Mouse (Mus musculus) gastrocnemius, postnatal 14 days (tissue): ENCODE data around the gene Trp53i13. TPM values are rescaled to one million over a fixed set of nuclear protein-coding genes. Genes with fewer than 3 reads are reported as not detected.

Experiments
- DNase-seq: peaks from one replicate; pipeline ENCODE4 v3.0.0; 2021; ENCODE audit warnings: mixed read lengths
- intact Hi-C: fragments of 180-260 bp; cut with DNase I; formaldehyde crosslinking; loops from one replicate; pipeline ENCODE4 v1.15.1; 2025; ENCODE audit warnings: low total_unique reads
- total RNA-seq, 2 experiments: library from RNA; stranded (reverse); gene quantifications; 2 replicates each; pipeline ENCODE4 v1.2.3; 2021

Gene Trp53i13
- total RNA-seq, 2 experiments from 2014 or later: 6.0 to 6.3 TPM

DNA sequence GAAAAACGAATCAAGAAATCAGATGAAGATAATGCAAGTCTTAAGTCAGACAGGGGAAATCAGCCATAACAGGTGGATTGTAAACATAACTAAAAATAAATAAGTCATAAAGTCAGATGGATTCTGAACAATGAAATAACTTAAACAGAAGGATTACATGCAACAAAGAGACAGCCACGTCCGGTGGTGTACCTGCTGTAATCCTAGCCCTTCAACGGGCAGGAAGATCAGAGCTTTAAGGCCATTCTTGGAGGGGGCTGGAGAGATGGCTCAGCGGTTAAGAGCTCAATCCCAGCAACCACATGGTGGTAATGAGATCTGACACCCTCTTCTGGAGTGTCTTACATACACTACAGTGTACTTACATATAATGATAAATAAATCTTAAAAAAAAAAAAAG lies 4.4 kb downstream of the Trp53i13 start:
- DNase-seq: no peak
- intact Hi-C loops: no loop called here

- DNase-seq: peak; percentile 87
- intact Hi-C loops: loop anchor here (10.0 kb wide), 1 partner anchor 116 kb away; no protein-coding TSS in a partner anchor
These were observed 7.4 kb downstream of the Trp53i13 start for GRCm38 (mm10) chr11:77508068-77509021.

GRCm38 (mm10) chr11:77507426-77507825 lies 8.4 kb downstream of the Trp53i13 start:
- no peak for DNase-seq
- intact Hi-C loops: loop anchor here (10.0 kb wide), 1 partner anchor 117 kb away; no protein-coding TSS in a partner anchor

- intact Hi-C loops: loop anchor here (10.0 kb wide), 1 partner anchor 118 kb away; no protein-coding TSS in a partner anchor
- no peak for DNase-seq
These were observed 8.8 kb downstream of the Trp53i13 start for GRCm38 (mm10) chr11:77506941-77507340.

GRCm38 (mm10) chr11:77506273-77506672 lies 9.5 kb downstream of the Trp53i13 start:
- DNase-seq: no peak
- intact Hi-C loops: loop anchor here (10.0 kb wide), 1 partner anchor 119 kb away; no protein-coding TSS in a partner anchor

GRCm38 (mm10) chr11:77505291-77505980 lies 10.3 kb downstream of the Trp53i13 start:
- intact Hi-C loops: loop anchor here (10.0 kb wide), 1 partner anchor 119 kb away; no protein-coding TSS in a partner anchor
- DNase-seq: no peak

DNA sequence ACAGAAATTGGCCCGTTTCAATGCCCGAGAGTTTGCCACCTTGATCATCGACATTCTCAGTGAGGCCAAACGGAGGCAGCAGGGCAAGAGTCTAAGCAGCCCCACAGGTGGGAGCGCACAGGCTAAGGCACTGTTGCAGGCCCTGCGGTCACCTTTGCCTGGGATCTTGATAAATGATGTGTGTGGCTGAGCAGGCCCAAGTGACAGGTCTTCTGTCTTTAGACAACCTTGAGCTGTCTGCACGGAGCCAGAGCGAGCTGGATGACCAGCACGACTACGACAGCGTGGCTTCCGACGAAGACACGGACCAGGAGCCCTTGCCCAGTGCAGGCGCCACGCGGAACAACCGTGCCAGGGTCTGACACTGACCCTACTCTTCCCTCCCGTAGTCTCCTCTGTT lies 11.4 kb downstream of the Trp53i13 start:
- intact Hi-C loops: loop anchor here (10.0 kb wide), 1 partner anchor 120 kb away; no protein-coding TSS in a partner anchor

DNA sequence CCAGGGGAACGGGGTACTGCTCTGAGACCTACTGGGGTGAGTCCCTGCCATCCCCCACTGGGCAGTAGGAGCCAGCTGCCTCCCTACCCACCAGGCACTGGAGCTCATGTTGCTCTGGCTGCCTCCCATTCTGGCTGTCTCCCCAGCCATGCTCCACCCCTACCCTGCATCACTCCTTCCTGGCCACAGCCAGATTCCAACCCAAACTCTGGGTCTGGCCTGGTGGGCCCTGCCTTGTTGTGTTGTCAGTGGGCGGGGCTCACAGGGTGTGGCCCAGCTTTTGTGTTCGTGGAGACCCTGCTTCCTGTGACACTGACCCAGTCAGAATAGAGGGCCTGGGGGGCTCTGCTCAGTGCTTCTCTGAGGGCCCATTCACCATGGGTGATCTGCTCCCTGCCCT lies 12.3 kb downstream of the Trp53i13 start:
- DNase-seq: peak; percentile 72
- intact Hi-C loops: loop anchor here (10.0 kb wide), 1 partner anchor 121 kb away; no protein-coding TSS in a partner anchor

More for the DNA sequence above, 11.4 kb downstream of the Trp53i13 start:
- DNase-seq: no peak

DNA sequence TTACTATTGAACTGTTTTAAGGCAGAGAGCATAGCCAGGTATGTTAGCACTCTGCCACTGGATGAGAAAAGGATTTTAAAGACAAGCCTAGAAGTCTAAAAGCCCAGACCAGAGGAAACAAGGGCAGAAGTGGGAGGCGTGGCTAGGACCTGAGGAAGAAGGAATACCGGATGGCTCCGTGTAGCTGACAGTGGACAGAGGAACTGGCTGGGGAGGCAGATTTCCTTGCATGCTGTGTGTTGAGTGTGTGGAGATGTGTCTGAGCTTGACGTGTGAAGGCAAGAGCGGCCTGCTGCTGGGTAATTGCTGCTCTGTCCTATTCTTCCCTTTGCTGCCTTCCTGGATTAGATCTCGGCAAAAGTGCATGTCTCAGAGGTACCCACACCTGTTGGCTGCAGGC lies 13.3 kb downstream of the Trp53i13 start:
- intact Hi-C loops: loop anchor here (10.0 kb wide), 1 partner anchor 122 kb away; no protein-coding TSS in a partner anchor

GRCm38 (mm10) chr11:77501971-77502370 lies 13.8 kb downstream of the Trp53i13 start:
- intact Hi-C loops: loop anchor here (10.0 kb wide), 1 partner anchor 123 kb away; no protein-coding TSS in a partner anchor
- no peak for DNase-seq

More for the DNA sequence above, 13.3 kb downstream of the Trp53i13 start:
- no peak for DNase-seq

- peak; percentile 77 for DNase-seq
- intact Hi-C loops: loop anchor here (10.0 kb wide), 1 partner anchor 123 kb away; no protein-coding TSS in a partner anchor
These were observed 14.4 kb downstream of the Trp53i13 start for GRCm38 (mm10) chr11:77501392-77501791.

DNA sequence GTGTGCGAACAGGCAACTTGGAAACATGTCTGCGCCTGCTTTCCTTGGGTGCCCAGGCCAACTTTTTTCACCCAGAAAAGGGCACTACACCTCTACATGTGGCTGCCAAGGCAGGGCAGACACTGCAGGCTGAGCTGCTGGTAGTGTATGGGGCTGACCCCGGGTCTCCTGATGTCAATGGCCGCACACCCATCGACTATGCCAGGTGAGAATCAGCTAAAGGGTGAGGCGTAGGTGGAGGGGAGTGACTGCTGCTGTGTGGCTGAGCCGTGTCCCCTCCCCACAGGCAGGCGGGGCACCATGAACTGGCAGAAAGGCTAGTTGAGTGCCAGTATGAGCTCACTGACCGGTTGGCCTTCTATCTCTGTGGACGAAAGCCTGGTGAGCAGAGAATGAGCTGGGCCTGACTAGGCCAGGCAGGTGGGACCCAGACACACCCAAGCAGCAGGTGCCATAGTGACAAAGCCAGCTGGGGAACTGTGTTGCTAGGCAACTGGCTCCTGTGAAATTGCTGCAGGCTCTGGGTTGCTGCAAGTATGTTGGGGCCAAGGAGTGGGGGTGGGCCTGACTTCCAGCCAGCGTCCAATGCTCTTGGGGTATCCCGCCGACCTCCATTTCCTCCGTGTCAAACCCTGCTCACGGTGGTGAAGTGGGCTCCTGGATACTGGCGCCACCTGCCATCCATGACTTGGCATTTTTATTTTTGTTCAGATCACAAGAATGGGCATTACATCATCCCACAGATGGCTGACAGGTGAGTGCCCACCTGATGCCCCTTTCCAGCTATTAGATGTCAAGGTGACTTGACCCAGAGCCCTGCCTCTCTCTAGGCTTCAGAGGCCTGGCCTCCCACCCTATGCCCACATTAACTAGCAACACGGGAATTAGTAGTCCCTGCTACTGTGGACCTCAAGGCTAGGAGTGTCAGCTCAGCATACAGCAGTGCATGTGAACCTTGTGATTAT lies 15.1 kb downstream of the Trp53i13 start:
- intact Hi-C loops: loop anchor here (10.0 kb wide), 1 partner anchor 124 kb away; no protein-coding TSS in a partner anchor
- no peak for DNase-seq

DNA sequence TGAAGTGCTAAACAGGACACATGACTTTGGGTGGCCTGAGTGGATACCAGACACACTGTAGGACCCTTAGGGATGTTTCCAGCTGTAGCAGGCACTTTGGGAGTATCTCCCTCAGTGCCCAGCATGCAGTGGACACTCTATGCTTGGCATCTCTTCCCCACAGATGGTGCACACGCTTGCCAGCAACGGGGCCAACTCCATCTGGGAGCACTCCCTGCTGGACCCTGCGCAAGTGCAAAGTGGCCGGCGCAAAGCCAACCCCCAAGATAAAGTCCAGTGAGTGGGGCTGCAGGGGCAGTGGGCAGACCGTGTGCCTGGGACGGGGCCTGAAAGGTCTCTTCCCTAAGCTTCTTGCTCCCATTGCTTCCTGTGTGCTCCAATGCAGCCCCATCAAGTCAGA lies 16.4 kb downstream of the Trp53i13 start:
- no peak for DNase-seq
- intact Hi-C loops: no loop called here

GRCm38 (mm10) chr11:77498261-77499139 lies 17.3 kb downstream of the Trp53i13 start:
- DNase-seq: no peak
- intact Hi-C loops: no loop called here

DNA sequence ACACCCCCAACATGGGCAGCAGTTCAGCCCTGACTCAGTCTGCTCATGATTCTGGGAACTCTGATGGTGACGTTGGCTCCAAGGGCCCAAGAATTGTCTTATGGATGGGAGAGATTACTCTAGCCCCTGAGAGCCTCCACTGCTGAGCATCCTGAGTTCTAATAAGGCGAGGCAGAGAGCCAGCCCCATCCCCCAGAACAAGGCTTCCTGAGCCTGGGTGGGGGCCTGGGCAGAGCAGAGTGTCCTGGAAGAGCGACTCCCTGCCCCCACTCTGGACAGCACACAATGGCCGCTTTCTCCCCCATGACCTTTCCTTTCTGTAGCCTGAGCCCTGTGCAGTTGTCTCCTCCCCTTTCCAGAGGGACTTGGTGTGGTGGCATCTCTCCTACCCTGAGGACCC lies 17.9 kb downstream of the Trp53i13 start:
- intact Hi-C loops: no loop called here
- no peak for DNase-seq

GRCm38 (mm10) chr11:77497341-77497756 lies 18.4 kb downstream of the Trp53i13 start:
- intact Hi-C loops: no loop called here
- DNase-seq: peak; percentile 50

DNA sequence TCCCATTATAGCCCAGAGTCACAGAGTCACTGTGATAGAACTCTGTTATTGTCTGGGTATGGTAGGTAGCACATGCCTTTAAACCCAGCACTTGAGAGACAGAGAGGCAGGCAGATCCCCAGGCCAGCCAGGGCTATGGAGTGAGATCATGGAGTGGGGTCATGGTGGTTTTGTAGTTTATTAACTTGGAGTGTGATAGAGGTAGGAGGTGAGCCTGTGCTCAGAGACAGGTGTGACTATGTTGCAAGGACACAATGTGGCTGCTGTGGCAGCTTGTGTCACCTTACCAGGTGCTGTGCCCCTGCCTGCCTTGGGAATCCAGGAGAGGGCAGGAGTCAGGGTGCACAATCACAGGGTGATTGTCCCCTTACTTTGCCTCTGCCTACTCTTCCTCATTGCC lies 20.3 kb downstream of the Trp53i13 start:
- DNase-seq: no peak
- intact Hi-C loops: no loop called here

GRCm38 (mm10) chr11:77494782-77495181 lies 21.0 kb downstream of the Trp53i13 start:
- DNase-seq: no peak
- intact Hi-C loops: no loop called here
